Mouse (Mus musculus) forebrain, embryonic 12.5 days (tissue): Measurements from ENCODE around the gene H2-T24. TPM values are rescaled to one million over a fixed set of nuclear protein-coding genes. Genes with fewer than 3 reads are reported as not detected.
"Not testable (repeated sequence)": the region's sequence is repeated elsewhere in the genome, so short reads cannot be mapped to it uniquely, and the experiment has no call there.

ENCODE experiments used
- ATAC-seq: fragments of 200-750 bp; cut with Nextera tagmentation; 2 replicates; pipeline ENCODE4 v1.8.0; 2017; ENCODE audit warnings: moderate TSS enrichment; ENCODE audit not compliant: low FRiP score
- H3K27ac ChIP-seq: fragments of 300-500 bp; sonication (generic); 2 replicates; pipeline ENCODE4 v1.5.1; 2016; ENCODE audit warnings: mild to moderate bottlenecking
- H3K27me3 ChIP-seq: fragments of 300-500 bp; sonication (generic); 2 replicates; pipeline ENCODE4 v1.6.1; 2016; ENCODE audit warnings: mild to moderate bottlenecking
- H3K36me3 ChIP-seq: fragments of 300-500 bp; sonication (generic); replicated peaks from 2 replicates; pipeline ENCODE4 v1.6.1; 2016; ENCODE audit warnings: mild to moderate bottlenecking
- H3K4me1 ChIP-seq: fragments of 300-500 bp; sonication (generic); 2 replicates; pipeline ENCODE4 v1.6.1; 2016
- H3K4me2 ChIP-seq: fragments of 300-500 bp; sonication (generic); 2 replicates; pipeline ENCODE4 v1.6.1; 2016; ENCODE audit warnings: mild to moderate bottlenecking, moderate library complexity
- H3K4me3 ChIP-seq: fragments of 300-500 bp; sonication (generic); replicated peaks from 2 replicates; pipeline ENCODE4 v1.5.1; 2016; ENCODE audit warnings: mild to moderate bottlenecking
- H3K9ac ChIP-seq: fragments of 300-500 bp; sonication (generic); 2 replicates; pipeline ENCODE4 v1.6.1; 2016; ENCODE audit warnings: mild to moderate bottlenecking
- H3K9me3 ChIP-seq: fragments of 300-500 bp; sonication (generic); 2 replicates; pipeline ENCODE4 v1.6.1; 2016
- WGBS: fragments of 180-500 bp; shearing (Covaris S2); methylation state at CpG from one replicate; pipeline ENCODE4 v1.1.7; 2016; 5-methylcytosine and 5-hydroxymethylcytosine counted together
- polyA plus RNA-seq: library from polyadenylated mRNA; unstranded; fragments of >200 nt; fragmentation: Nextera tagmentation; extraction: Ambion mirVana; gene quantifications from 2 replicates; pipeline ENCODE4 v1.2.1, GENCODE M21; 2016

The H2-T24 gene
- polyA plus RNA-seq, 1 experiment from 2014 or later: 5.3 TPM

GRCm38 (mm10) chr17:36019519-36019918, 841 bp downstream of the H2-T24 start:
- Histone ChIP-seq H3K9me3 (no peaks in the 10 kb centered on the region), H3K27ac (no peak overlapping the region), H3K4me2 (no peak overlapping the region), H3K27me3 (no peaks in the 10 kb centered on the region), H3K4me3 (no peak overlapping the region), H3K36me3 (peaks cover 9% of the 10 kb centered on the region), H3K9ac (no peak overlapping the region), H3K4me1 (0 out of 2 replicates have a peak, but pooled peaks cover 6% of the 10 kb centered on the region)
- WGBS: 80% methylated on average over 3 of the region's 3 CpGs
- no peak for ATAC-seq

DNA sequence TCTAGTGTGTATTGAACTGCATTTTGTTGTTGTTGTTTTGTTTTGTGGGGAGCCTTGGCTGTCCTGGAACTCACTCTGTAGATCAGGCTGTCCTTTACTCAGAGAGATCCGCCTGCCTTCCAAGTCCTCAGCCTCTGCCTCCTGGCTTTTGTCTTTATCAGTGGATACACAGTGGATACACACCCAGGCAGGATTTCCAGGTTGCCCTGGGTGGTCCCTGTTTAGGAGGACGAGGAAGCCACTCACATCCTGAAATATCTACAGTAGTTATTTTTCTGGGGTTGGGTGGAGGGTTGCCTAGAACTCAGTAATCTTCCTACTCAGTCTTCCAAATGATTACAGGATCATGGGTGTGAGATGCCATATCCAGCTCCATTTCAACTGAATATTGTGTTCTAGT, 1.4 kb downstream of the H2-T24 start:
- no peak for ATAC-seq
- H3K9ac ChIP-seq: no peak overlapping the region
- 73% methylated on average over 2 of the region's 2 CpGs for WGBS
- H3K27ac ChIP-seq: no peak overlapping the region
- no peaks in the 10 kb centered on the region for H3K27me3 ChIP-seq
- no peaks in the 10 kb centered on the region for H3K9me3 ChIP-seq
- H3K4me2 ChIP-seq: no peak overlapping the region
- H3K4me3 ChIP-seq: no peak overlapping the region
- 0 out of 2 replicates have a peak, but pooled peaks cover 6% of the 10 kb centered on the region for H3K4me1 ChIP-seq
- peaks cover 14% of the 10 kb centered on the region for H3K36me3 ChIP-seq

GRCm38 (mm10) chr17:36017046-36017445, 3.3 kb downstream of the H2-T24 start:
- 91% methylated on average over 5 of the region's 5 CpGs for WGBS
- no peaks in the 10 kb centered on the region for H3K9me3 ChIP-seq
- no peak for ATAC-seq
- H3K27ac ChIP-seq: no peak overlapping the region
- H3K4me2 ChIP-seq: no peak overlapping the region
- no peak overlapping the region for H3K4me3 ChIP-seq
- 0 out of 2 replicates have a peak, but pooled peaks cover 6% of the 10 kb centered on the region for H3K4me1 ChIP-seq
- H3K36me3 ChIP-seq: peaks cover 14% of the 10 kb centered on the region
- no peaks in the 10 kb centered on the region for H3K27me3 ChIP-seq
- no peak overlapping the region for H3K9ac ChIP-seq

DNA sequence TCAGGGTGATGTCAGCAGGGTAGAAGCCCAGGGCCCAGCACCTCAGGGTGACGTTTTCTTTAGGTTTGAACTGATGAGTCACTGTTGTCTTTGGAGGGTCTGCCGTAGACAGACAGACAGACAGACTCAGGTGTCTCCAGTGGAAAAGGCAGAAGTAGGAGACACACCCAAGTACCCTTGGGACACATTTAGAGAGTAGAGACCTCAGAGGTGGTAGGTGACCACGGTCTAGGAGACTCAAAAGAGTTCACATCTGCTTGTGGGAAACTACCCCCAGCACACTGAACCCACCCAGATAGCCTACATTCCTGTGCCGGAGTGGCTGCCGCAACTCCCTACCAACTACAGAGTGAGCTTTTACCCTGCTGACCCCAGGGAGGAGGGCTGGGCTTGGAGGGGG, 5.4 kb downstream of the H2-T24 start:
- H3K4me3 ChIP-seq: no peak overlapping the region
- H3K4me2 ChIP-seq: no peak overlapping the region
- no peak overlapping the region for H3K27ac ChIP-seq
- no peaks in the 10 kb centered on the region for H3K9me3 ChIP-seq
- WGBS: 96% methylated on average over 5 of the region's 5 CpGs
- no peak overlapping the region for H3K9ac ChIP-seq
- no peak for ATAC-seq
- no peaks in the 10 kb centered on the region for H3K27me3 ChIP-seq
- H3K4me1 ChIP-seq: no peaks in the 10 kb centered on the region
- H3K36me3 ChIP-seq: peaks cover 14% of the 10 kb centered on the region

DNA sequence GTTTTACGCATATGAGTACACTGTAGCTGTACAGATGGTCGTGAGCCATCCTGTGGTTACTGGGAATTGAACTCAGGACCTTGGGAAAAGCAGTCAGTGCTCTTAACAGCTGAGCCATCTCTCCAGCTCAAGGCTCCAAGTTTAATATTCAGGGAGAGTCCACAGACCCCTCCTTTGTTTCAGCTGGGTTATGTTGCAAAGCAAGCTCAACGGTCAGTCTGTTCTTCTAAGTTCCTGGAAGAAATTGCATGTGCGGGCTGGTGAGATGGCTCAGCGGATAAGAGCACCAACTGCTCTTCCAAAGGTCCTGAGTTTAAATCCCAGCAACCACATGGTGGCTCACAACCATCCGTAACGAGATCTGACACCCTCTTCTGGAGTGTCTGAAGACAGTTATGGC, 16.0 kb downstream of the H2-T24 start:
- H3K27ac ChIP-seq: not testable (repeated sequence)

DNA sequence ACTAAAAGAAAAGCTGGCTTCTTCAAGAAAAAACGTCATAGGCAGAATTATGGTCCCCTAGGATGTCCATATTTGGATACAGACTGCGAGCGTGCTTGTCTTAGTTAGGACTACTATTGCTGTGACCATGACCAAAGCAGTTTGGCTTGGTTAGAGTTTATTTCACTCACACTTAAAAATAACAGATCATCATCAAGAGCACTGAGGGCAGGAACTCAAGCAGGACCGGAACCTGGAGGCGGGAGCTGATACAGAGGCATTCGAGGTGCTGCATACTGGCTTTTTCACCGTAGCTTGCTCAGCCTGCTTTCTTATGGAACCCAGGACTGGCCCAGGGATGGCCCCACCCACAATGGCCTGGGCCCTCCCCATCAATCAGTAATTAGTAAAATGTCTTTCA, 17.0 kb downstream of the H2-T24 start:
- Histone ChIP-seq H3K4me2 (no peak overlapping the region), H3K9me3 (no peaks in the 10 kb centered on the region), H3K4me3 (no peak overlapping the region), H3K36me3 (peaks cover 5% of the 10 kb centered on the region), H3K27ac (no peak overlapping the region), H3K9ac (no peak overlapping the region), H3K27me3 (no peaks in the 10 kb centered on the region), H3K4me1 (no peaks in the 10 kb centered on the region)
- no peak for ATAC-seq
- WGBS: 91% methylated on average over 7 of the region's 7 CpGs

More for the DNA sequence above, 16.0 kb downstream of the H2-T24 start:
- not testable (repeated sequence) for H3K36me3 ChIP-seq, H3K4me1 ChIP-seq, ATAC-seq, H3K4me3 ChIP-seq, H3K4me2 ChIP-seq, H3K9me3 ChIP-seq, H3K9ac ChIP-seq, H3K27me3 ChIP-seq
- WGBS: 91% methylated on average over 7 of the region's 7 CpGs

DNA sequence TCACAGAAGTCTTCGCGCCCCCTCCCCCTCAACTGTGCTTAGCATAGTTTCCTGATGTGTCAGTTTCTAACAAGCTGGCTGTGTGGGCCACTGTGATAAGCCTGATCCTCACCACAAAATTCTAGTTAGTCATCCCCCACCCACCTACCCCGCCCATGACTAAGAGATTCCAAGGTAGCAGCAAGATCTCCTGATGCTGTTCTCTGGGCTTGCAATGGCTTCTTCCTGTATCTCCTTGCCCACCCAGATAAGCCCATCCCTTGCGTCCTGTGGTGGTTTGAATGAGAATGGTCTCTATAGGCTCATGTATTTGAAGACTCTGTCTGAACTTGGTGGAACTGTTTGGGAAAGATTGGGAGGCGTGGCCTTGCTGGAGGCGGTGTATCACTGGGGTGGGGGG, 18.4 kb downstream of the H2-T24 start:
- no peaks in the 10 kb centered on the region for H3K27me3 ChIP-seq
- H3K4me2 ChIP-seq: no peak overlapping the region
- ATAC-seq: no peak
- no peak overlapping the region for H3K9ac ChIP-seq
- H3K4me1 ChIP-seq: peaks cover 9% of the 10 kb centered on the region
- H3K4me3 ChIP-seq: no peak overlapping the region
- no peaks in the 10 kb centered on the region for H3K9me3 ChIP-seq
- WGBS: 96% methylated on average over 6 of the region's 6 CpGs
- peaks cover 5% of the 10 kb centered on the region for H3K36me3 ChIP-seq
- H3K27ac ChIP-seq: no peak overlapping the region

DNA sequence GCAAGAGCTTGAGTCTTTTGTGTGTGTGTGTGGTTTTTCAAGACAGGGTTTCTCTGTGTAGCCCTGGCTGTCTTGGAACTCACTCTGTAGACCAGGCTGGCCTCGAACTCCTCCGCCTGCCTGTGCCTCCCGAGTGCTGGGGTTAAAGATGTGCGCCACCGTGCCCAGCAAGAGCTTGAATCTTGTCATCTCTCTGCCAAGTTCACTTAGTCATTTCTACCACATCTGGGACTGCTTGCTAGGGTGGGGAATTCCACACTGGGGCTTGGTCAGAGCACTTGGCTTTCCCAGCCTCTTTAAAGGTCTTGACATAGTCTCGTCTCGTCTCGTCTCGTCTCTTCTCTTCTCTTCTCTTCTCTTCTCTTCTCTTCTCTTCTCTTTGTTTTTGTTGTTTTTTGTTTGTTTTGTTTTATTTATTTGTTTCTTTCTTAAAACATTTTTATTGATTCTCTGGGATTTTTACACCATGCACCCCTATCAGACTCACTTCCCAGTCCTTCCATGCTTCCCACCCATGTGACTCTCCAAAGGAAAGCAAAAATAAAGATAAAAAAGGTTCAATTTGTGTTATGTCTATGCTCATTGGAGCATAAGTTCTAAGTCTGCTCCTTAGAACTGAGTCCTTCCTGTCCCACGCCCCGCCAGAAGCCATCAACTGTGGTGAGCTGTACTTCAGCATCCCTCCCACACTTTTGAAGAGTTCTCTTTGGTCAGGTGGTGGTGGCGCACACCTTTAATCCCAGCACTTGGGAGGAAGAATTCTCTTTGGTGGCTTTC, 19.1 kb downstream of the H2-T24 start:
- H3K27ac ChIP-seq: no peak overlapping the region
- H3K4me1 ChIP-seq: peaks cover 10% of the 10 kb centered on the region
- H3K9ac ChIP-seq: no peak overlapping the region
- no peak overlapping the region for H3K4me3 ChIP-seq
- H3K36me3 ChIP-seq: no peaks in the 10 kb centered on the region
- ATAC-seq: no peak
- 94% methylated on average over 12 of the region's 12 CpGs for WGBS
- no peaks in the 10 kb centered on the region for H3K27me3 ChIP-seq
- H3K9me3 ChIP-seq: no peaks in the 10 kb centered on the region
- no peak overlapping the region for H3K4me2 ChIP-seq

DNA sequence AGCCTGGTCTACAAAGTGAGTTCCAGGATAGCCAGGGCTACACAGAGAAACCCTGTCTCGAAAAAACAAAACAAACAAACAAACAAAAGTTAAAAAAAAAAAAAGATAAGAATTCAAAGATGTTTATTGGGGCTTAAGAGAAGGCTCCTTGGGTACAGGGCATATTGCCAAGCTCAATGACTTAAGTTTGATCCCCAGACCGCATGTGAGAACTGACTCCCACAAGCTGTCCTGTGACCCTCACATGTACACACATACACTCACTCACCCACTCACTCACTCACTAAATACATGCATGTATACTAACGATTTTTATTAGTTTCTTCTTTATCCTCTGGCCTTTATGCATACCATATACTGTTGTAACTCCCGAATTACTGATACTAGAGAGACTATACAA, 20.0 kb downstream of the H2-T24 start:
- Histone ChIP-seq H3K4me2 (no peak overlapping the region), H3K9ac (no peak overlapping the region), H3K9me3 (no peaks in the 10 kb centered on the region), H3K4me1 (peaks cover 16% of the 10 kb centered on the region), H3K36me3 (no peaks in the 10 kb centered on the region), H3K27ac (no peak overlapping the region), H3K4me3 (no peak overlapping the region), H3K27me3 (no peaks in the 10 kb centered on the region)
- ATAC-seq: no peak
- 92% methylated on average over 4 of the region's 4 CpGs for WGBS

GRCm38 (mm10) chr17:35999356-35999755, 21.0 kb downstream of the H2-T24 start:
- H3K36me3 ChIP-seq: no peaks in the 10 kb centered on the region

DNA sequence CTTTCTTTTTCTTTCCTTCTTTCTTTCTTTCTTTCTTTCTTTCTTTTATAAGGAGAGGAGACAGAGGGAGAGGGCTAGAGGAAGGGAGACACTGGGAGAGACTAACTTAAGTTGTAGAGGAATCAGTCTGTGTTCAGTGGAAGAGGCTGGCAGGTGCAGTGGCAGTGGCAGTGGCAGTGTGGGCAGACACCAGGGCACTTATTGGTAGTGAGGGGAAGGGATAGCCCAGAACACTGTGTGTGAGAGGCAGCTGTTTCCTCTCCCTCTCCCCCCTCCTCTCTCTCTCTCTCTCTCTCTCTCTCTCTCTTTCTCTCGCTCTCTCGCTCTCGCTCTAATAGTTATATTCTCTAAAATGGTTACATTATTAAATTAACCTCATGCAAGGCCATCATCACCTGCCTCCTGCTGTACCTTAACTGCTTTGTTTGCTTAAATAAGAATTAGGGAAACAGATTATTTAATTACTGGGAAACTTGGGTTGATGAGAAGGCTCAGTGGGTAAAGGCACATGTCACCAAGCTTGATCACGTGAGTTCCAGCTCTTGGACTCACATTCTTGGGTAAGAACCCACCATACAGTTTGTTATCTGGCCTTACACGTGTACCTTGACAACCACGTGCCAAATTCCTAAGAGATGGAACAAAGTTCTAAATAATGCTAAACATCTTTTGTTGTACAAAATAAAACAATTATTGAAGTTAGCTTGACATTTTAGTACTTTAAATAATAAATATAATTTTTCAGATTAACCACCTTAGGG, 21.6 kb downstream of the H2-T24 start:
- 91% methylated on average over 6 of the region's 6 CpGs for WGBS
- Histone ChIP-seq H3K9ac (no peak overlapping the region), H3K9me3 (no peaks in the 10 kb centered on the region), H3K4me3 (no peak overlapping the region), H3K4me2 (no peak overlapping the region), H3K4me1 (peaks cover 23% of the 10 kb centered on the region), H3K27me3 (no peaks in the 10 kb centered on the region), H3K36me3 (no peaks in the 10 kb centered on the region), H3K27ac (no peak overlapping the region)
- ATAC-seq: no peak

More at GRCm38 (mm10) chr17:35999356-35999755, 21.0 kb downstream of the H2-T24 start:
- Histone ChIP-seq H3K9ac (no peak overlapping the region), H3K27ac (no peak overlapping the region), H3K9me3 (no peaks in the 10 kb centered on the region), H3K27me3 (no peaks in the 10 kb centered on the region), H3K4me3 (no peak overlapping the region), H3K4me1 (peaks cover 23% of the 10 kb centered on the region), H3K4me2 (no peak overlapping the region)
- WGBS: 92% methylated on average over 7 of the region's 7 CpGs
- no peak for ATAC-seq

- H3K9me3 ChIP-seq: no peaks in the 10 kb centered on the region
- no peaks in the 10 kb centered on the region for H3K36me3 ChIP-seq
- no peak overlapping the region for H3K4me2 ChIP-seq
- 52% methylated on average over 12 of the region's 12 CpGs for WGBS
- no peak overlapping the region for H3K27ac ChIP-seq
- no peak for ATAC-seq
- H3K9ac ChIP-seq: no peak overlapping the region
- H3K4me1 ChIP-seq: peaks cover 23% of the 10 kb centered on the region
- no peak overlapping the region for H3K4me3 ChIP-seq
- no peaks in the 10 kb centered on the region for H3K27me3 ChIP-seq
These were observed 22.4 kb downstream of the H2-T24 start for GRCm38 (mm10) chr17:35997713-35998510.
